Mouse (Mus musculus) cortical plate, adult 2 months (tissue): ENCODE data around the gene Stpg1. TPM values are rescaled to one million over a fixed set of nuclear protein-coding genes. Genes with fewer than 3 reads are reported as not detected.

Source experiments
- H3K27ac ChIP-seq: fragments of 200-500 bp; 2 replicates; pipeline ENCODE4 v1.5.1; 2012; ENCODE audit warnings: low read length, control low read depth, inconsistent platforms; ENCODE audit not compliant: insufficient read depth
- H3K4me1 ChIP-seq: fragments of 200-500 bp; 2 replicates; pipeline ENCODE4 v1.6.1; 2011; ENCODE audit warnings: low read length; ENCODE audit not compliant: control insufficient read depth, insufficient read depth
- H3K4me3 ChIP-seq: fragments of 200-500 bp; 2 replicates; pipeline ENCODE4 v1.5.1; 2011; ENCODE audit warnings: mild to moderate bottlenecking, low read length, control low read depth; ENCODE audit not compliant: insufficient read depth
- CTCF ChIP-seq: fragments of 200-500 bp; IDR thresholded peaks from 2 replicates; pipeline ENCODE4 v1.5.1; 2011; ENCODE audit warnings: mild to moderate bottlenecking, control low read depth, low read length; ENCODE audit not compliant: insufficient read depth; ENCODE audit errors: extremely low read depth
- POLR2A ChIP-seq: fragments of 200-500 bp; IDR thresholded peaks from 2 replicates; pipeline ENCODE4 v1.6.1; 2011; ENCODE audit warnings: mild to moderate bottlenecking, low read length, control low read depth; ENCODE audit not compliant: insufficient read depth; ENCODE audit errors: extremely low read depth
- polyA plus RNA-seq: library from polyadenylated mRNA; depleted of rRNA; stranded (reverse); fragments of >200 nt; gene quantifications from 2 replicates; pipeline ENCODE4 v1.2.3, GENCODE M21; 2012

Gene Stpg1
- polyA plus RNA-seq, 1 experiment, result 0.96 TPM

DNA sequence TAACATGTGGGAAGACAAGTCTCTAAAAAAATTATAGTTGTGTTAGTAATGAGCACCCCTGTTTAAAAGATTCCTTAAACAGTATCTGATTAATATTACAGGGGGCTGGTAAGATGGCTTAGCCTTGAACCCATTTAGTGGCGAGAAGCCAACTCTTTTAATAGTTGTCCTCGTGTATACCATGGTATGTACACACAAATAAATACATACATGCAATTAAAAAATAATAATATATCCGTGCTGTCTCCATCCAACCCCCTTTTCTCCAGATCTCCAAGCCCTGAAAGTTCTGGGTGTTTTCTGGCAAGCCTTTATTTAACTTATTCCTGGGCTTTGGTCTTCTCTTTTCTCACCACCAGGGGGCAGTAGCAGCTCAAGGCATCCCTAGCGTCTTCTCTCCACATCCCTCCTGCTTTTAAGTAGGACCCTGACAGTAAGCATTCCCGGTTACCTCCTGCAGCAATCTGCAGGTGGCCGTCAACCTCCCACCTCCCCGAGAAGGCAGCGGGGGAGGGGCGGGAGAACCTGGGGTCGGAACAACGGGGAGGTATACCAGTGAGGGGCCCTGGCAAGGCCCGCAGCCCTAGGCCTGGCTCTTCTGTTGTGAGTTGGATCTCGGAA lies 13.9 kb downstream of the Stpg1 start:
- Histone ChIP-seq H3K27ac (no peak overlapping the region), H3K4me1 (no peaks in the 10 kb centered on the region), H3K4me3 (no peak overlapping the region)
- TF ChIP-seq POLR2A, result no peak
- peak; percentile 89 for TF ChIP-seq CTCF

DNA sequence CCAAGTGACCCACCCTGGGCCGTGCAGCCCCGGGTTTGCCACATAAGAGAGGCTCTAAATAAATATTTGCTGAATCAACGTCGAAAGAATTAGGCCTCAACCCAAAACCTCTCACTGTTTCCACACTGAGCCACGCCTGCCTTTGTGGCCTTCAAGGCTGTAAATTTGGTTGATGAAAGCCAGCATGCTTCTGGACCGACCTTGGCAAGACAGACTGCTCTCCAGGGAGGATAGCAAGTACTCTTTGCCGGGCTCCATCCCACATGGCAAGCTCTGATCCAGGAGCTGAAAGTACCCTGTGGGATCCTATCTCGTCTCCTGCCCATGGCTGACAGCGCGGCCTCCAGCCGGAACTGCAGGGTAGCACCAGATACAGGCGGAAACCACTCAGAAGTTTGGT lies 14.9 kb downstream of the Stpg1 start:
- no peak for TF ChIP-seq CTCF
- H3K4me3 ChIP-seq, result no peak overlapping the region

DNA sequence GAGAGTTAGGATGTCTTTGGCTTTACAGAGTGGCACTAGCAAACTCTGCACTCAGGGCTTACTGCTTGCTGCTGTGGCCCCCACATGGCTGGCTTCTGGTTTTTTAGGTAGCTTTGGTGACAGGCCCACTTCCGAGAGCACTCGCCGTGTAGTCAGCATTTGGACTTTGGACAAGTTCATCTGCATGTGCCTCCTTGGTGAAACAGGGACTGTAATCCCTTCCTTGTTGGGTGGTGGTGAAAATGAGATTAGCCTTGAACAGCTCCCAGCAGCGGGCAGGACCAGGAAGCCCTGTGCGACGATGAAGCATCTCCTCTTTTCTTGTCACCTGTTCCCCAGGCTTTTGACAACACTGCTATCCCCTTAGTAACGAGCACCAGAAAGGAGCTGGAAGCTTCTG lies 19.3 kb downstream of the Stpg1 start:
- Histone ChIP-seq H3K27ac (no peak overlapping the region), H3K4me3 (no peak overlapping the region), H3K4me1 (no peaks in the 10 kb centered on the region)
- TF ChIP-seq CTCF, result no peak

More for the DNA sequence above, 14.9 kb downstream of the Stpg1 start:
- no peaks in the 10 kb centered on the region for H3K4me1 ChIP-seq
- no peak overlapping the region for H3K27ac ChIP-seq

DNA sequence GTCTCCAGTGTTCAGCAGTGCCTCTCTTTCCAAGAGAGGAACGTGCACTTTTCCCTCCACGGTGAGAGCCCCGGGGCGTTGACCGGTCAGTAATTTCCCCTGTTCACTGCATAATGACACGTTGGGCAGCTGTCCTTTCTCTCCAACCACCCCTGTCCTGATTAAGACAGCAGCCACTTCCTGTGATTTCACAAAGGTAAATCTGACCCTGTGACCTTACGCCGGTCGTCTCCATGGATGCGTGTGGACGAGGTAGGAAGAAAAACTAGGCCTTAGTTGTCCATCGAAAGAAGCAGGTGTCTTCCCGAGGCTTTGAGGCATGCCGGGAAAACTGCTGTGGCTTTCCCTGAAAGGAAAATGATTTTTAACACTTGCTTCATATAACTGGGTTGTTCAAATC lies 20.3 kb downstream of the Stpg1 start:
- no peak overlapping the region for H3K4me3 ChIP-seq
- no peaks in the 10 kb centered on the region for H3K4me1 ChIP-seq
- H3K27ac ChIP-seq, result no peak overlapping the region
- TF ChIP-seq POLR2A, result no peak
- no peak for TF ChIP-seq CTCF

DNA sequence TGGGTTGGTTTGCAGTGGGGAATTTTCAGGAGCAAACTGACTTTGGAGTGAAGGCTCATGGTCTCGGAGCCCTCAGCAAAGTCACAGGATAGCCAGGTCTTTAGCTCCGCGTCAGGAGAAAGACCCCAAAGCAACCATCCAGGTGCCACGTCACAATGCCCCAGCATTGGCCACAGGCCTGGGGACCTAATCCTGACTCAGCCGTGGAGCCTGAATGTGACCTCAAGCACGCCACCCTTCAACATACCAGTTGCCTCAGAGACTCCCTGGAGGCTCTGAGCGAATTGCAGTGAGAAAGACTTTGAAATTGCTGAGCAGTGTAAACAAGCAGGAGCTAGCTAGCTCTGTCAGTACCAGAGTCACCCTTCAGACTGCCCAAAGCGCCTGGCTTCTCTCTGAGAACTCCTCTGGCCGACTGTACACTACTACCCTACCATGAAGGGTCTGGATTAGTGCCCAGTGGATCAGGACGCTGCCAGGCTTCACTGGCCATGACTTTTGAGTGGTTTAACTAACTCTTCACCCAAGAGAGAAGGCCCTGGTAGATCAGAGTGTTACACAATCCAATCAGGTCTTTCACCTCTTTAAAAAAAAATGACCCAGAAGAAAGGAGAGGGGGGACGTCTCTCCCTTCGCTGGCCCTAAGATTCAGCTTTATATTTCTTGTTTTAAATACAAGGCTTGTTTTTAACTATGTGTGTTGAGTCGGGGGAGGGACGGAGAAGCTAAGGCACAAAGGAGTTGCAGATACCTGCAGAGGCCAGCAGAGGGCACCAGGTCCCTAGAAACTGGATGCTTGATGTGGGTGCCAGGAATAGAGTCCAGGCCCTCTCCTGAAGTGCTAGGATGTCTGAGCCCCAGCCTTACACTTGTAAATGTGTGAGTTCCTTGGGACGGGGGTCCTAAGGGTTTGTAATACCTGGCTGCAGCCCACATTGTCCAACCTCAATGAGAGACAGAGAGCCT lies 22.0 kb downstream of the Stpg1 start:
- H3K4me3 ChIP-seq, result no peak overlapping the region
- TF ChIP-seq CTCF, result peak; percentile 77
- no peak for TF ChIP-seq POLR2A
- no peaks in the 10 kb centered on the region for H3K4me1 ChIP-seq
- no peak overlapping the region for H3K27ac ChIP-seq

DNA sequence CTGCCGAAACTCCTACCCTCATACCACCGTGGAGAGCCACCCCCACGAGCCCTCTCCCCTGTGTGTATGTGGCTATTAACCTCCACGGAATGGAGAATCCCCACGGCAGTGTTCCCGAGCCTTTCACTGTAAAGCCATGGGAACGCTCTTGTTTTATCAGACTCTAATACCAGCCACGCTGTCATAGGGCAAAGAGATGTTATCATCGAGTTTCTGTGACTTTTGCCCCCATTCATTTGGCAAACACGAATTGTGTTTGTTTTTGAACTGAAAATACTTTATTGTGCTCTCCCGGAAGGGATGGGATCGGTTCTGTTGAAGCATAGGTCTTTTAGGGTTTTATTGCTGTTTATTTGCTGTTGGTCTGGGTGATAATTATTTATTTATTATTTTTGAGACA lies 23.5 kb downstream of the Stpg1 start:
- H3K27ac ChIP-seq, result no peak overlapping the region
- TF ChIP-seq CTCF (no peak), POLR2A (no peak)
- no peaks in the 10 kb centered on the region for H3K4me1 ChIP-seq
- H3K4me3 ChIP-seq, result no peak overlapping the region

DNA sequence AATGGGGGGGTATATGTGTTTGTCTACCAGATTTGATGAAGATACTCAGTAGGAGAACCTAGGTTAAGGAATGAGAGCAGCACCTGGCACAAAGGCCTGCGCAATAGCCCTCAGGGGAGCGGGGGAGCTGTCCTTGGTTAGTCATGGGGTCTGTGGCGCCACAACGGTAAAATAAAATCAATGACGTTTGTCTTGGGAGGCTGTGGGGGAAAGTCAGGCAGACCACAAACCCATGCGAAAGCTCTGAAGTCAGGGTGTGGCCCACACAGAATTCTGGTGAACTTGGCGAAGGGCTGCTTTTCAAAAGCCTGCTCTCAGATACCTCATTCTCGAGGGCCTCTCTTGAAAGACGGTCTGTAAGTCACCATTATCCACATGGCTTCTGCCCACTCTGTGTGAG lies 25.8 kb downstream of the Stpg1 start:
- TF ChIP-seq POLR2A (no peak), CTCF (no peak)

DNA sequence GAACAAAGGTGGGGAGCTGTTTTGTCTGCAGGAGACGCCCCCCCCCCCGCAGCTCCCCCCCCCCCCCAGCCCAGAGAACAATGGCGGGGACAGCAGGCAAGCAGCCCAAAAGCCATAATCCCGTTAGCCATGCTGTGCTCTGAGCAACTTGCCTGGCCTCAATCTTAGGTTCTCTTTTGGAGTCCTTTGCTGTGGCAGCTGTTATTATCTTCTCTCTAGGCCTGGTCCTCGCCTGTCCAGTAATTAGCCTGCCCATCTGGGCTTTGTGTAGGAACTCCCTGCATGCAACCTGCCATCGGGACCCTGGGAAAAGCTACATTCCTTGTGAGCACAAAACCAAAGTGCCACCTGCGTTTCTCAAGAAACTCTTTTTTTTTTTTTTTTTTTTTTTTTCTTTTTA lies 29.3 kb downstream of the Stpg1 start:
- TF ChIP-seq POLR2A, result no peak
- TF ChIP-seq CTCF, result no peak

More for the DNA sequence above, 25.8 kb downstream of the Stpg1 start:
- Histone ChIP-seq H3K27ac (no peak overlapping the region), H3K4me3 (no peak overlapping the region), H3K4me1 (no peaks in the 10 kb centered on the region)

DNA sequence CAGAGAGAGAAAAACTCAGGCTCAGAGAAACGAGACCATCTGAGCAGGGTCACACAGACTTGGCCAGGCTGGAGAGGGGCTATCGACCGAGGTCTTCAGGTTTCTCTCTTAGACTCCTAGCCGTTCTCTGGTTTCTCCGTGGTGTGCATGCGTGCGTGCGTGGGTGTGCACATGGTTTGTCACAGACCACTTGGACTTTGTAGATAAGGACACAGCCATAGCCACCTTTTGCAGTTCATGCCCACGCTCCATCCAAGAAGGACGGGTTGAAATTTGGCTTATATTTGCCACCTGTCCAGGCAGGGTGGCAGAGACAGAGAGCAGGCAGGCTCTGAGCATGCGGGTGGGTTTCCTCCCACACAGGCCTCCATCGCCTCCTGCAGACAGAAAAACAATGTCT lies 30.5 kb downstream of the Stpg1 start:
- H3K27ac ChIP-seq, result no peak overlapping the region
- no peaks in the 10 kb centered on the region for H3K4me1 ChIP-seq
- no peak overlapping the region for H3K4me3 ChIP-seq
- TF ChIP-seq POLR2A (no peak), CTCF (no peak)

More for the DNA sequence above, 29.3 kb downstream of the Stpg1 start:
- Histone ChIP-seq H3K27ac (no peak overlapping the region), H3K4me3 (no peak overlapping the region), H3K4me1 (no peaks in the 10 kb centered on the region)
